Mouse (Mus musculus) heart, adult 2 months (tissue): Measurements from ENCODE around the gene Sec22a.

ENCODE experiments used
- CTCF ChIP-seq: fragments of 200-600 bp; IDR thresholded peaks from 2 replicates; pipeline ENCODE4 v1.8.1; 2022; ENCODE audit warnings: antibody characterized with exemption, mild to moderate bottlenecking, moderate library complexity
- POLR2A ChIP-seq: fragments of 200-500 bp; IDR thresholded peaks from 2 replicates; pipeline ENCODE4 v1.6.1; 2011; ENCODE audit warnings: mild to moderate bottlenecking, low read depth, low read length, control low read depth; ENCODE audit not compliant: insufficient read depth

DNA sequence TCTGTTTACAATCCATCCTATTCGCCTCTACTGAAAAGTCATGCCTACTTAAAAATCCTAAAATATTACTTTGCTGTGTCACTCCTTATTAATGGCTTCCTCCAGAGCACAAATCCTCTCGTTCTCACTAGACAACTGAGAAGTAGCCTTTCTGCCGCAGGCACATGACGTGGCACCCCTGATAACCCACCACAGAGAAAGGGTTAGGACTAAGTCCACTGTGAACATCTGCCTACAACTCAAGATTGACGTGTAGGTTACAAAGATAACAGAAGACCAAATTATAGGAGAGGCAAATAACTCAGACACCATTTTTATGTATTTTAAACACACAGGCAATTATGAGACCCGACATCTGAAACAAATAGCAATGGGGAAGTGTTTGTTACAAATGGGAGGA, 45.3 kb downstream of the Sec22a start:
- TF ChIP-seq CTCF, result no peak
- no peak for TF ChIP-seq POLR2A
